In the genomic region with DNA sequence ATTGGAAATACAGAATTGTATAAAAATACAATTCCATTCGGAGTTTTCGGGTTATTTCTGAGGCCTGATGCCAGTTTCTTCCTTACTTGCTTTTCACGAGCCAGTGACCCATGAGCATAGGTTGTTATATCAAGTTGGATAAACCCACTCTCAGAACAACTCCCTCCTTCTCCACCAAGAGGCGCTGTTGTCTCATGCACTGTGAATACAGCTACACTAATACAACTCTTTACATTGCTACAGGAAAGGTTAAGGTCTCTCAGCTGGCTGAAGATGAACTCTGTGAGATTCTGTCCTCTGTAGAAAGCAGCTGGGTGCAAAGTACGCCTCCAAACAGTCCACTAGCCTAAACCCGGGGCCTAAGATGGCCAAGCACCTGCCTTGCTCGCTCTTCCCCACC, we compare ENCODE assay signal across 10 mouse cellular contexts. TPM values are rescaled to one million over a fixed set of nuclear protein-coding genes. Genes with fewer than 3 reads are reported as not detected.
DNase-seq lines count a peak whose midpoint lies in the region; ATAC-seq and TF ChIP-seq lines count a peak whose summit lies in the region.
"Had no signal": no experiment of that assay in that cellular context is flagged by ENCODE, and none has a peak within 500 bp of the region (broad histone marks: within the 10 kb centered on the region; RNA-seq: fewer than 3 reads in every experiment).

No protein-coding gene starts in this region.

- no peak for TF ChIP-seq POLR2A in kidney, adult 2 months (IDR thresholded peaks at IDR 0.05; ENCODE audit: low read depth, low read length)

- H3K36me3 ChIP-seq in intestine, embryonic 14.5 days (ENCODE audit: control insufficient read depth, insufficient read depth, low read length) = no peaks in the 10 kb centered on the region
- no peaks in the 10 kb centered on the region for H3K36me3 ChIP-seq in intestine, embryonic 15.5 days
- no peaks in the 10 kb centered on the region for H3K36me3 ChIP-seq in kidney, adult 2 months (ENCODE audit: control insufficient read depth, insufficient read depth, low read length)
- H3K36me3 ChIP-seq in limb, embryonic 10.5 days = no peaks in the 10 kb centered on the region
- H3K36me3 ChIP-seq: embryonic facial prominence, embryonic 15.5 days; neural tube, embryonic 13.5 days had no signal

- H3K4me3 ChIP-seq in intestine, embryonic 14.5 days (ENCODE audit: low read depth, low read length) = no peak overlapping the region
- no peak overlapping the region for H3K4me3 ChIP-seq in intestine, embryonic 15.5 days (replicated peaks)
- no peak overlapping the region for H3K4me3 ChIP-seq in kidney, adult 2 months (ENCODE audit: insufficient read depth, low read depth, low read length)
- H3K4me3 ChIP-seq in limb, embryonic 10.5 days = no peak overlapping the region
- H3K4me3 ChIP-seq: embryonic facial prominence, embryonic 15.5 days; neural tube, embryonic 13.5 days had no signal

- no peak for ATAC-seq in intestine, embryonic 14.5 days (replicated peaks; ENCODE audit: low FRiP score, low TSS enrichment, low read depth)
- no peak for ATAC-seq in intestine, embryonic 15.5 days

- TF ChIP-seq CTCF in kidney, adult 2 months (conservative IDR thresholded peaks at IDR 0.05; ENCODE audit: insufficient read depth, insufficient read length, low read depth, low read length) = peak; percentile 56

- no peaks in the 10 kb centered on the region for H3K27me3 ChIP-seq in intestine, embryonic 14.5 days (replicated peaks; ENCODE audit: control insufficient read depth, insufficient read depth, low read length)
- no peaks in the 10 kb centered on the region for H3K27me3 ChIP-seq in intestine, embryonic 15.5 days (replicated peaks)
- no peaks in the 10 kb centered on the region for H3K27me3 ChIP-seq in kidney, adult 2 months (replicated peaks; ENCODE audit: control insufficient read depth, insufficient read depth, low read length)
- H3K27me3 ChIP-seq in limb, embryonic 10.5 days (ENCODE audit: low read depth, poor library complexity, severe bottlenecking) = peaks cover 13% of the 10 kb centered on the region
- H3K27me3 ChIP-seq: embryonic facial prominence, embryonic 15.5 days; neural tube, embryonic 13.5 days had no signal

- DNase-seq in intestine, embryonic 14.5 days (ENCODE audit: low spot score) = peak; percentile 78
- DNase-seq in WW6 (ENCODE audit: low read depth, low spot score) = peak; percentile 26
- DNase-seq in embryo, embryonic 9.5 days (ENCODE audit: extremely low spot score) = peak; percentile 47
- DNase-seq in kidney, adult 2 months = peak; percentile 86
- peak; percentile 57 for DNase-seq in limb, embryonic 10.5 days (ENCODE audit: low spot score)
- DNase-seq in neural tube, embryonic 10.5 days (ENCODE audit: extremely low spot score, low spot score) = peak; percentile 47
- peak; percentile 77 for DNase-seq in thymus, postnatal 4 days

- no peaks in the 10 kb centered on the region for H3K9me3 ChIP-seq in intestine, embryonic 14.5 days (ENCODE audit: control insufficient read depth, low read length)
- no peaks in the 10 kb centered on the region for H3K9me3 ChIP-seq in intestine, embryonic 15.5 days
- no peaks in the 10 kb centered on the region for H3K9me3 ChIP-seq in limb, embryonic 10.5 days (replicated peaks)
- H3K9me3 ChIP-seq: embryonic facial prominence, embryonic 15.5 days; neural tube, embryonic 13.5 days had no signal

- H3K27ac ChIP-seq in intestine, embryonic 14.5 days (ENCODE audit: low read depth) = no peak overlapping the region
- no peak overlapping the region for H3K27ac ChIP-seq in intestine, embryonic 15.5 days
- no peak overlapping the region for H3K27ac ChIP-seq in kidney, adult 2 months (ENCODE audit: insufficient read depth, low read depth, low read length)
- H3K27ac ChIP-seq in limb, embryonic 10.5 days = no peak overlapping the region
- H3K27ac ChIP-seq: embryonic facial prominence, embryonic 15.5 days; neural tube, embryonic 13.5 days had no signal

- H3K4me2 ChIP-seq in intestine, embryonic 14.5 days (ENCODE audit: low read length) = no peak overlapping the region
- H3K4me2 ChIP-seq in intestine, embryonic 15.5 days (replicated peaks) = no peak overlapping the region
- H3K4me2 ChIP-seq: embryonic facial prominence, embryonic 15.5 days; neural tube, embryonic 13.5 days had no signal

- WGBS in intestine, embryonic 14.5 days = 59% methylated on average over 7 of the region's 7 CpGs
- 56% methylated on average over 7 of the region's 7 CpGs for WGBS in intestine, embryonic 15.5 days
- WGBS in kidney, adult 2 months = 52% methylated on average over 7 of the region's 7 CpGs
- 65% methylated on average over 7 of the region's 7 CpGs for WGBS in limb, embryonic 10.5 days

- no peak overlapping the region for H3K9ac ChIP-seq in intestine, embryonic 14.5 days (ENCODE audit: low read length)
- no peak overlapping the region for H3K9ac ChIP-seq in intestine, embryonic 15.5 days
- H3K9ac ChIP-seq: embryonic facial prominence, embryonic 15.5 days; neural tube, embryonic 13.5 days had no signal

- no peaks in the 10 kb centered on the region for H3K4me1 ChIP-seq in intestine, embryonic 14.5 days (replicated peaks; ENCODE audit: control insufficient read depth, insufficient read depth, low read length)
- no peaks in the 10 kb centered on the region for H3K4me1 ChIP-seq in intestine, embryonic 15.5 days (replicated peaks)
- no peaks in the 10 kb centered on the region for H3K4me1 ChIP-seq in kidney, adult 2 months (ENCODE audit: control insufficient read depth, insufficient read depth, low read length)
- H3K4me1 ChIP-seq in limb, embryonic 10.5 days = 0 out of 2 replicates have a peak, but pooled peaks cover 11% of the 10 kb centered on the region
- H3K4me1 ChIP-seq: embryonic facial prominence, embryonic 15.5 days; neural tube, embryonic 13.5 days had no signal

RNA-seq across cellular contexts. Expression of gene Clec3b, which starts 8.6 kb away (rescaled TPM):
- polyA plus RNA-seq in intestine, embryonic 14.5 days (2014; fragmentation: Nextera tagmentation; extraction: Ambion mirVana) = not detected in 2 replicates
- 0.51 TPM in 1 of 2 replicates, not detected in the other for polyA plus RNA-seq in intestine, embryonic 15.5 days (2015; fragmentation: Nextera tagmentation; extraction: Ambion mirVana)
- 16.2 and 24.9 TPM in 2 replicates for polyA plus RNA-seq in kidney, adult 2 months (2012; rRNA removed)
- polyA plus RNA-seq in limb, embryonic 10.5 days (2016; fragmentation: Nextera tagmentation; extraction: Ambion mirVana) = 0.20 TPM in 1 of 2 replicates, not detected in the other

RNA-seq across cellular contexts. Expression of gene Exosc7, which starts 46.3 kb away (rescaled TPM):
- 146 and 161 TPM in 2 replicates for polyA plus RNA-seq in intestine, embryonic 14.5 days (2014; fragmentation: Nextera tagmentation; extraction: Ambion mirVana)
- 135 and 138 TPM in 2 replicates for polyA plus RNA-seq in intestine, embryonic 15.5 days (2015; fragmentation: Nextera tagmentation; extraction: Ambion mirVana)
- polyA plus RNA-seq in kidney, adult 2 months (2012; rRNA removed) = 34.9 and 44.3 TPM in 2 replicates
- polyA plus RNA-seq in limb, embryonic 10.5 days (2016; fragmentation: Nextera tagmentation; extraction: Ambion mirVana) = 120 and 148 TPM in 2 replicates

RNA-seq across cellular contexts. Expression of gene Zdhhc3, which starts 46.3 kb away (rescaled TPM):
- polyA plus RNA-seq in intestine, embryonic 14.5 days (2014; fragmentation: Nextera tagmentation; extraction: Ambion mirVana) = 62.5 and 65.0 TPM in 2 replicates
- polyA plus RNA-seq in intestine, embryonic 15.5 days (2015; fragmentation: Nextera tagmentation; extraction: Ambion mirVana) = 78.6 and 82.6 TPM in 2 replicates
- 97.4 and 141 TPM in 2 replicates for polyA plus RNA-seq in kidney, adult 2 months (2012; rRNA removed)
- 72.8 and 73.9 TPM in 2 replicates for polyA plus RNA-seq in limb, embryonic 10.5 days (2016; fragmentation: Nextera tagmentation; extraction: Ambion mirVana)

RNA-seq across cellular contexts. Expression of gene Cdcp1, which starts 56.5 kb away (rescaled TPM):
- polyA plus RNA-seq in intestine, embryonic 14.5 days (2014; fragmentation: Nextera tagmentation; extraction: Ambion mirVana) = 17.5 and 18.7 TPM in 2 replicates
- 13.6 and 14.7 TPM in 2 replicates for polyA plus RNA-seq in intestine, embryonic 15.5 days (2015; fragmentation: Nextera tagmentation; extraction: Ambion mirVana)
- polyA plus RNA-seq in kidney, adult 2 months (2012; rRNA removed) = 17.9 and 22.4 TPM in 2 replicates
- polyA plus RNA-seq in limb, embryonic 10.5 days (2016; fragmentation: Nextera tagmentation; extraction: Ambion mirVana) = 2.8 and 3.5 TPM in 2 replicates

Comparison
In these comparisons a context has a peak if more than half of its experiments do, and no peak if none do; other contexts are left out.
1. DNase-seq: peak in every context shown above with its lines; median percentile 86 in kidney, adult 2 months; 78 in intestine, embryonic 14.5 days; 77 in thymus, postnatal 4 days; 57 in limb, embryonic 10.5 days; 47 in embryo, embryonic 9.5 days; 47 in neural tube, embryonic 10.5 days; 26 in WW6.
2. RNA of gene Clec3b, which starts 8.6 kb away (polyA plus RNA-seq): 16.2 to 24.9 TPM in kidney, adult 2 months; 0.51 TPM in intestine, embryonic 15.5 days, not detected in intestine, embryonic 14.5 days and 0.20 TPM in limb, embryonic 10.5 days; every median in the first group is over 10 times any median in the second.